In genomic region chr14:117267823-117268601, GRCm38 (mm10) we compare ENCODE assay signal across 9 mouse cellular contexts.
A peak's percentile ranks its signal among the peaks of the same experiment; 100 is the strongest.
DNase-seq lines count a peak whose midpoint lies in the region; ATAC-seq and TF ChIP-seq lines count a peak whose summit lies in the region.
"Had no signal": no experiment of that assay in that cellular context is flagged by ENCODE, and none has a peak within 500 bp of the region (broad histone marks: within the 10 kb centered on the region; RNA-seq: fewer than 3 reads in every experiment).

No protein-coding gene starts in this region.

- H3K27ac ChIP-seq in kidney, postnatal 0 days: 0 out of 2 replicates have a peak overlapping the region, but pooled peaks have one; percentile 42
- H3K27ac ChIP-seq in ES-E14 (ENCODE audit: insufficient read depth, low read depth, low read length, poor library complexity, severe bottlenecking): no peak overlapping the region
- H3K27ac ChIP-seq in forebrain, embryonic 16.5 days (ENCODE audit: low read length): no peak overlapping the region
- H3K27ac ChIP-seq: embryonic facial prominence, embryonic 13.5 days; heart, embryonic 15.5 days had no signal

- 37% methylated on average over 3 of the region's 3 CpGs for WGBS in kidney, postnatal 0 days
- WGBS in forebrain, embryonic 16.5 days: 28% methylated on average over 3 of the region's 3 CpGs

- ATAC-seq in kidney, postnatal 0 days (replicated peaks; ENCODE audit: low FRiP score, low read depth): peak; percentile 59
- peak; percentile 40; the same call in 1 of the 2 replicates for ATAC-seq in forebrain, embryonic 16.5 days
- no peak for ATAC-seq in megakaryocyte progenitor cell, adult 5-6 weeks (replicated peaks; ENCODE audit: poor library complexity)

- no peak overlapping the region for H3K9ac ChIP-seq in kidney, postnatal 0 days (ENCODE audit: low read depth, low read length)
- no peak overlapping the region for H3K9ac ChIP-seq in ES-E14 (ENCODE audit: insufficient read depth, low read depth, low read length, poor library complexity, severe bottlenecking)
- no peak overlapping the region for H3K9ac ChIP-seq in forebrain, embryonic 16.5 days (replicated peaks; ENCODE audit: low read depth, low read length)
- H3K9ac ChIP-seq: embryonic facial prominence, embryonic 13.5 days; heart, embryonic 15.5 days had no signal

- no peak for TF ChIP-seq CTCF in kidney, postnatal 0 days (IDR thresholded peaks at IDR 0.05; ENCODE audit: low read depth)

- H3K4me2 ChIP-seq in kidney, postnatal 0 days (ENCODE audit: low read length): no peak overlapping the region
- H3K4me2 ChIP-seq in forebrain, embryonic 16.5 days (ENCODE audit: low read length): no peak overlapping the region
- H3K4me2 ChIP-seq: embryonic facial prominence, embryonic 13.5 days; heart, embryonic 15.5 days had no signal

- DNase-seq in kidney, postnatal 0 days (ENCODE audit: low spot score): peak; percentile 71
- DNase-seq in kidney, postnatal 36 days: no peak
- peak; percentile 16 for DNase-seq in 3T3-L1 (ENCODE audit: low read depth, low spot score)
- DNase-seq in ES-E14 (ENCODE audit: low read depth, low spot score): peak; percentile 37
- no peak for DNase-seq in thymus, postnatal 10 days (ENCODE audit: low spot score in 2 of 2)

- H3K4me3 ChIP-seq in kidney, postnatal 0 days (replicated peaks; ENCODE audit: low read depth, low read length): no peak overlapping the region
- no peak overlapping the region for H3K4me3 ChIP-seq in ES-E14 (ENCODE audit: insufficient read depth in 1 of 2, low read depth in 1 of 2, low read length in 2 of 2, poor library complexity in 1 of 2, severe bottlenecking in 1 of 2)
- H3K4me3 ChIP-seq in forebrain, embryonic 16.5 days (replicated peaks; ENCODE audit: low read length): no peak overlapping the region
- H3K4me3 ChIP-seq: embryonic facial prominence, embryonic 13.5 days; heart, embryonic 15.5 days had no signal

- no peaks in the 10 kb centered on the region for H3K27me3 ChIP-seq in kidney, postnatal 0 days (ENCODE audit: insufficient read depth, low read length)
- no peaks in the 10 kb centered on the region for H3K27me3 ChIP-seq in forebrain, embryonic 16.5 days (replicated peaks; ENCODE audit: control insufficient read depth, insufficient read depth, low read length)
- H3K27me3 ChIP-seq: embryonic facial prominence, embryonic 13.5 days; heart, embryonic 15.5 days had no signal

- in situ Hi-C loops in ES-E14 (cut with MboI; ENCODE audit: low sequenced_read_pairs in 2 of 2, unreplicated experiment in 2 of 2): no loop called here

- H3K9me3 ChIP-seq in kidney, postnatal 0 days (replicated peaks; ENCODE audit: low read length): no peaks in the 10 kb centered on the region
- H3K9me3 ChIP-seq in ES-E14 (ENCODE audit: control insufficient read depth, insufficient read depth, low read depth, low read length): no peaks in the 10 kb centered on the region
- H3K9me3 ChIP-seq in forebrain, embryonic 16.5 days (ENCODE audit: control insufficient read depth, low read length): no peaks in the 10 kb centered on the region
- H3K9me3 ChIP-seq: embryonic facial prominence, embryonic 13.5 days; heart, embryonic 15.5 days had no signal

- no peaks in the 10 kb centered on the region for H3K36me3 ChIP-seq in kidney, postnatal 0 days (ENCODE audit: insufficient read depth, low read length)
- no peaks in the 10 kb centered on the region for H3K36me3 ChIP-seq in ES-E14 (ENCODE audit: control insufficient read depth, insufficient read depth, low read length, poor library complexity, severe bottlenecking)
- H3K36me3 ChIP-seq in forebrain, embryonic 16.5 days (ENCODE audit: control insufficient read depth, insufficient read depth): no peaks in the 10 kb centered on the region
- H3K36me3 ChIP-seq: embryonic facial prominence, embryonic 13.5 days; heart, embryonic 15.5 days had no signal

- H3K4me1 ChIP-seq in kidney, postnatal 0 days (replicated peaks; ENCODE audit: insufficient read depth, low read length): no peaks in the 10 kb centered on the region
- no peaks in the 10 kb centered on the region for H3K4me1 ChIP-seq in ES-E14 (ENCODE audit: control insufficient read depth in 2 of 2, insufficient read depth in 2 of 2, low read length in 2 of 2, poor library complexity in 1 of 2)
- no peaks in the 10 kb centered on the region for H3K4me1 ChIP-seq in forebrain, embryonic 16.5 days (replicated peaks; ENCODE audit: control insufficient read depth, insufficient read depth, low read length)
- H3K4me1 ChIP-seq: heart, embryonic 15.5 days had no signal

TF ChIP-seq in ES-E14, 5 proteins besides CTCF, POLR2A, EP300 and RAD21:
- no peak for TF ChIP-seq ZNF384 (IDR thresholded peaks at IDR 0.05; ENCODE audit: low read depth, low read length)
- TF ChIP-seq CHD2 (IDR thresholded peaks at IDR 0.05; ENCODE audit: low read depth, low read length): no peak
- TF ChIP-seq ZC3H11A (IDR thresholded peaks at IDR 0.05; ENCODE audit: borderline replicate concordance, low read depth, low read length): no peak
- no peak for TF ChIP-seq HCFC1 (IDR thresholded peaks at IDR 0.05; ENCODE audit: borderline replicate concordance, insufficient read depth, low read length)
- no peak for TF ChIP-seq MAFK (IDR thresholded peaks at IDR 0.05; ENCODE audit: insufficient read depth, low read depth, low read length)

Comparison
In these comparisons a context has a peak if more than half of its experiments do, and no peak if none do; other contexts are left out.
1. DNase-seq: peak in kidney, postnatal 0 days (single experiment), 3T3-L1 (single experiment) and ES-E14 (single experiment); none in kidney, postnatal 36 days (0 of 2) and thymus, postnatal 10 days (0 of 2).